8 mouse cellular contexts compared by ENCODE assay signal in the genomic region with DNA sequence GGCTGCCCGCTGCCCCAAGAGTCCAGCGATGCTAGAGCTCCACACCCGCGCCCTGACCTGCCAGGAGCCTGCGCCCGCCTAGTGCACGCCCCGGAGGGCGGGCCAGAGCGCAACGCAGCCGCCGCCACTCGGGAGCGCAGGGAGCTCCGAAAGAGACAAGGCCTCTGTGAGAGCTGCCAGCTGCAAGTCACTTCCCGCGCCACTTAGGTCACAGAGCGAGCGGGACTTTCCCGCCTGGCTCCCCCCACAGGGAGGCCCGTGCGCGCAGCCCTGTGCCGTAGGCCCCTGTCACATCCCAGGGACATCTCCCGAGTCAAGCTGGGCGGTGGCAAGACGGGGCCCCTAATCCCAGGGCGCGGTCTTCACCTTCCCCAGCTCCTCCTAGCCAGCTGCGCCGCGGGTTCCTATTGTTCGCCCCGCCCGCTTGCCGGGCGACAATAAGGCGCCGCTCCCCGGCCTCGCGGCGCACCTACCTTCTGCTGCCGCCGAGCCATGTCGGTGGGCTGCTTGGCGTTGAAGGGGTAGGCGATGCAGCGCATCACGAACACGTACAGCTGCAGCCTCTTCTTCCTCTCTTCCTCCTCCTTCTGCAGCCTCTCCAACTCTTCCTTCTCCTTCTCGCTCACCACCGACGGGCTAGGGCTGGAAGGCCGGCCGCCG. TPM values are rescaled to one million over a fixed set of nuclear protein-coding genes. Genes with fewer than 3 reads are reported as not detected.
DNase-seq lines count a peak whose midpoint lies in the region; ATAC-seq lines count a peak whose summit lies in the region.

No protein-coding gene starts in this region.

- H3K9me3 ChIP-seq in lung, embryonic 15.5 days = no peaks in the 10 kb centered on the region
- H3K9me3 ChIP-seq in liver, embryonic 15.5 days (replicated peaks) = no peaks in the 10 kb centered on the region

- H3K27ac ChIP-seq in lung, embryonic 15.5 days = no peak overlapping the region
- no peak overlapping the region for H3K27ac ChIP-seq in liver, embryonic 15.5 days (replicated peaks)

- H3K36me3 ChIP-seq in lung, embryonic 15.5 days = no peaks in the 10 kb centered on the region
- no peaks in the 10 kb centered on the region for H3K36me3 ChIP-seq in liver, embryonic 15.5 days (replicated peaks)

- H3K4me2 ChIP-seq in lung, embryonic 15.5 days = peak overlapping the region; percentile 86
- peak overlapping the region; percentile 38 for H3K4me2 ChIP-seq in liver, embryonic 15.5 days

- WGBS in lung, embryonic 15.5 days = under 1% methylated on average over 58 of the region's 58 CpGs
- WGBS in liver, embryonic 15.5 days (ENCODE audit: insufficient replicate concordance) = under 1% methylated on average over 57 of the region's 58 CpGs

- no peak overlapping the region for H3K9ac ChIP-seq in lung, embryonic 15.5 days
- no peak overlapping the region for H3K9ac ChIP-seq in liver, embryonic 15.5 days

- no peak for DNase-seq in lung, adult 18-20 months
- peak; percentile 82 for DNase-seq in cerebellum, adult 9-10 months
- DNase-seq in layer of hippocampus, adult 18-20 months (ENCODE audit: low spot score in 2 of 2) = peak; percentile 43 to 73
- DNase-seq in right cerebral cortex, postnatal 36 days (ENCODE audit: low spot score in 2 of 2) = peak; percentile 59
- no peak for DNase-seq in spleen, postnatal 36 days (ENCODE audit: low spot score in 2 of 2)

- H3K4me1 ChIP-seq in lung, embryonic 15.5 days = peaks cover 11% of the 10 kb centered on the region; the same call in 1 of the 2 replicates
- H3K4me1 ChIP-seq in liver, embryonic 15.5 days (replicated peaks) = no peaks in the 10 kb centered on the region

- peak overlapping the region; percentile 39 for H3K4me3 ChIP-seq in lung, embryonic 15.5 days
- H3K4me3 ChIP-seq in liver, embryonic 15.5 days (replicated peaks) = no peak overlapping the region

- H3K27me3 ChIP-seq in lung, embryonic 15.5 days = peaks cover 28% of the 10 kb centered on the region
- H3K27me3 ChIP-seq in liver, embryonic 15.5 days = peaks cover 32% of the 10 kb centered on the region

- ATAC-seq in lung, embryonic 15.5 days (ENCODE audit: borderline replicate concordance, extremely low read depth, low FRiP score, low TSS enrichment) = peak; percentile 59
- peak; percentile 58 for ATAC-seq in frontal cortex, adult (ENCODE audit: low TSS enrichment)
- ATAC-seq in liver, embryonic 15.5 days (ENCODE audit: insufficient read depth) = no peak

RNA-seq across cellular contexts. Expression of gene Cadps, which starts 0.9 kb away (rescaled TPM):
- polyA plus RNA-seq in lung, embryonic 15.5 days (2015; fragmentation: Nextera tagmentation; extraction: Ambion mirVana) = 0.24 and 0.31 TPM in 2 replicates
- total RNA-seq in layer of hippocampus, adult 18-20 months (2021) = 100 to 1,000 TPM; 210 to 218 TPM
- polyA plus RNA-seq in liver, embryonic 15.5 days (2015; fragmentation: Nextera tagmentation; extraction: Ambion mirVana) = 0.01 TPM in 1 of 2 replicates, not detected in the other

Comparison
In these comparisons a context has a peak if more than half of its experiments do, and no peak if none do; other contexts are left out.
1. DNase-seq: peak in cerebellum, adult 9-10 months (single experiment), layer of hippocampus, adult 18-20 months (2 of 2) and right cerebral cortex, postnatal 36 days (2 of 2); none in lung, adult 18-20 months (0 of 2) and spleen, postnatal 36 days (0 of 2).